Mouse (Mus musculus) spleen, embryonic (tissue): ENCODE measurements around the gene Rel.

Source experiments
- CTCF ChIA-PET: fragments of 350-600 bp; sonication (Branson Sonifier 250); formaldehyde crosslinking; loops from one replicate; lab custom pipeline; 2022; lab: Charles Lee

Rel gene

DNA sequence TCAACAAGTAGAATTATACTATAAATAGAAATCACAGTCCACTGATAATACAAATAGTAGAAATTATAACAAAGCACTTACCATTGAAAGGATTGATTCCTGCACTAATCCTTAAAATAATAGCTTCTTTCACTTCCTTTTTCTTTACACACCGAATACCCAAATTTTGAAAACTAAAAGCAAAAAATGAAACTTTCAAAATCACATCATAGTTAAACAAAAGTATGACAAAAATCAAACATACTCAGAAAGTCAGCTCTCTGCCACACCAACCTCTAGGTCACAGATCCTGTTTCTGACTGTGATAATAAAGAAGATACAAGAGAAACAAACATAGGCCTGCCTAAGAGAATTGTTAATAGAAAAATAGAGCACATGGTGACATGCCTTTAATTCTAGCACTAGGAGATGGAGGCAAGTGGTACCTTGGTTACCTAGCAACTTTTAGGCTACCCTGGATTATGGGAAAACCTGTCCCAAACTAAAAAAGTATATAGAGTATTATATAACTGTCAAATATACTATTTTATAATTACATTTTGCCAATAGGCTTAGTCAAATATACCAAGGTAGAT, 17.5 kb downstream of the Rel start:
- CTCF ChIA-PET = interaction anchor here (0.5 to 1.3 kb wide), 3 partner anchors 10 to 23 kb away, joined by 3 to 4 read pairs (median 3); no protein-coding TSS in a partner anchor

DNA sequence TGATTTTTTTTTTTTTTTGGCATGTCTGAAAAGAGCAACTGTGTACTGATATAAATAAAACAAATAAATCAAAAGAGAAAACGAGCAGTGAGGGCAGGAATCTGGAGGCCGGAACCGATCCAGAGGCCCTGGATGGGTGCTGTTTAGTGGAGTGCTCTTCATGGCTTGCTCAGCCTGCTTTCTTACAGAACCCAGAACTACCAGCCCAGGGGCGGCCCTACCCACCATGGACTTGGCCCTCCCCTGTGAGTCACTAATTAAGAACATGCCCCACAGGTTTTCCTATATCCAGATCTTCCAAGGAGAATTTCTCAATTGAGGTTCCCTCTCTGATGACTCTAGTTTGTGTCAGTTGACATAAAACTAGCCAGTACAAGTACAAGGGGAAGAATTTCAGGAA, 24.7 kb downstream of the Rel start:
- CTCF ChIA-PET = no interaction called here

DNA sequence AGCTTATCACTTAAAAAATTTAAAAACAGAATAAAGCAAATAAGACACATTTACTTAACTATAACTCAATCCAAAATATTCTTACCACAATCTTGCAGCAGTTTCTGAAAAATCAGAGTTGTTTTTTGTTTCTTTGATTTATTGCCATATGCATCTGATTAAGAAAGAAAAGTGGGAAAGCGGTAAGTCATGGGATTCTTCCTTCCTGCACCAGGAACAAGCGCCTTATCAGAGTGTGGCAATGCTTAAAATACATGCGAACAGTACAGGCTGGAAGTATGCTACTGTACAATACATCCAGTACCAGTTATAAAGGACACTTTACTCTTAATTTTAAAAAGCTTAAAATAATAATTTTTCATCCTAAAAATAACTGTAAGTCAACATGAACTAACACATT, 26.4 kb downstream of the Rel start:
- CTCF ChIA-PET = no interaction called here

DNA sequence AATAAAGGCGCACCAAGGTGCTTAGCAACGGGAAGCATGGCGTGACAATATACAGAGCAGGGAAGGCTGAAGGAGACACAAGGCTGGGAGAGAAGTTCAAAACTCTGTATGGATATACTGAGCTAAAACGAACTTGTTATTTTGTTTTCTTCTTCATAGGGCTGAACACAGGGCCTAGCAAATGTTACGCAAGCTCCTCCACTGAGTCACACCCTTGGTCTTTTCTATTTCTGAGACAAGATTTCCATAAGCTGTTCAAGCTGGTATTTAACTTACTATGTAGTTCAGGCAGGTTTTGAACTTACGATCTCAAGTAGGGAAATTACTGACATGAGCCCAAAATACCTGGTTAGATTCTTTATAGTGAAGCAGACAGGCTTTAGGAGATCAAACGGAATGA, 29.4 kb downstream of the Rel start:
- CTCF ChIA-PET = interaction anchor here (0.7 to 1.4 kb wide), 2 partner anchors 13 to 113 kb away, joined by 4 to 5 read pairs; no protein-coding TSS in a partner anchor

DNA sequence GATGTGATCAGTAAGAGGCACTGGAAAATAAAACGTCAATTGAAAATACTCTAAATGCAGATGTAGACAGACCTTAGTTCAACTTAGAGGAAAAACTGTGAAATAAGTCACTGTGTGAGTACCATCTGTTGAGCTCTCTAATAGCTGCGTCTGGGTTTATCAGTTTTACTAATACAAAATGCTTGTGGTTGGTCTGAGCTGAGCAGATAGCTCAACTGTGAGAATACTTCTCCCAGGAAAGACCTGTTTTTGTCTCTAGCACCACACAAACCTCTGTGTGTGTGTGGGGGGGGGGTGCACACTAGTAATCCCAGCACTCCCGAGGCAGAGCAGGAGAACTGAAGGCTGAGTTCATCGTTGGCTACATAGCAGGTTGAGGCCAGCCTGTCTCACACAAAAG, 29.9 kb downstream of the Rel start:
- CTCF ChIA-PET = interaction anchor here (0.6 to 1.4 kb wide), 3 partner anchors 13 to 219 kb away, joined by 3 to 5 read pairs (median 4); no protein-coding TSS in a partner anchor

DNA sequence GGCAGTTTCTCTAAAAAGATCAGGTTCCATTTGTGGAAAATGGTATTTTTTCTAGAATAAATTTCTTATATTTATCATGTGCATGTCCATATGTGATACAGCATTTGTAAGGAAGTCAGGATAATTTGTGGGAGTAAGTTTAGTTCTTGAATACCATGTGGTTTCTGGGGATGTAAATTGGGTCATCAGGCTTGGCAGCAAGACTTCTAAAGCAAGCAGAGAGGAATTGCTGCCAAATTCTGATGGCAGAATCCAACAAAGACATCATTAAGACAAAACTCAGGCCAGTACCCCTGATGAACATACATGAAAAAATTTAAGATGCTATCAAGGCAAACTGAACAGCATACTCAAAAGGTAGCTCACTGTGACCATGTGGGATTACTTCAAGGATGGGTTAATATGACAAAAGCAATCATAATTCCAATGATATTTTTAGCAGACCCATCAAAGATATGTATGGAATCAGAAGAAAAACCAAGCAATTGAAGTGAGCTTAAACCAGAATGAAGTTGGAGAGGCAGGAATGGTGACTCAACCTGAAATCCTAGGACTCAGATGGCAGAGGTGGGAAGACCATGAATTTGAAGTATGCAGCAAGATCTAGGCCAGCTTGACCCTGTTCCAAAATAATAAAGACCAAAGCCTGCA, 34.8 kb downstream of the Rel start:
- CTCF ChIA-PET = interaction anchor here (1.0 kb wide), 1 partner anchor 10 kb away, joined by 5 read pairs; no protein-coding TSS in a partner anchor

DNA sequence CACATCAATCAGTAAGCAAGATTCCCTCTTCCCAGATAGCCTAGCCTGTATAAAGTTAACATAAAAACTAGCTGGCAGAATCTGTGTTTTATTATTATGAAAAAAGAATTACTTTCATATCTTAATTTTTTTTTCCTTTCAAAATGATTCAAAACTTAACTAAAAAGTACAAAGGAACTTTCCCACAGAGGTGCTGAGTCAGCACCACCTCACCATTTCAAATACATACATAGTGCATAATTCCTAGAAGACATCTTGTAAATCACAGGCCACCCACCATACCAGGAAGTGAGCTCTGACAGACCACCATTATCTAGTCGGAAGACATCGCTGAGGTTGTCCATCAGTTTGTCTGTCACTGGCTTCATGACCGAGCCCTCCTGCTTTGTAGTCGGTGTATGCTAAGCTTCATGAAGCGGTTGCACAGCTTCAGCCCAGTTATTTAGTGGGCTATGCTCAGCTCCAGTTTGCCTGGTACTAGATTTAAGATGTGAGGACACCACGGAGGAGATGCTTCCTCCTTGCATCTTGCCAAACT, 36.0 kb downstream of the Rel start:
- CTCF ChIA-PET = interaction anchor here (0.6 kb wide), 1 partner anchor 8 kb away, joined by 4 read pairs; no protein-coding TSS in a partner anchor

DNA sequence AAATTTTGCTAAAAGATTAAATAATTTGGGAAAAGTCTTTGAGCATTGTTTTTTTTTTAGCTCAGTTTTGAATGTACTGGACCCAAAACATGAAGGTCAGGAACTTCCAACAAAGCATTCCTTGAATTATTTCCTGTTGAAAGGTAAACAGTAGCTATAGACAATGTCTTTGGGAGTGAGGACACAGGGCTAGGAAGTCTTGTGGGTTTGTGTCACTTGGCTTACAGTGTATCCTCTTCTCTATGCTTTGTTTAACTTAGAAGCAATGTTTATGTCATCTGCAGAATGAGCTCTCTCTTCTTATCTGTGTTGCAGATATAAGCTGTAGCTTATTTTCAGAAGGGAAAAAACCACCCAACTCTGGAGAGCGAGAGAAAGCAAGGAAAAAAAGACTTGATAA, 37.9 kb downstream of the Rel start:
- CTCF ChIA-PET = no interaction called here

DNA sequence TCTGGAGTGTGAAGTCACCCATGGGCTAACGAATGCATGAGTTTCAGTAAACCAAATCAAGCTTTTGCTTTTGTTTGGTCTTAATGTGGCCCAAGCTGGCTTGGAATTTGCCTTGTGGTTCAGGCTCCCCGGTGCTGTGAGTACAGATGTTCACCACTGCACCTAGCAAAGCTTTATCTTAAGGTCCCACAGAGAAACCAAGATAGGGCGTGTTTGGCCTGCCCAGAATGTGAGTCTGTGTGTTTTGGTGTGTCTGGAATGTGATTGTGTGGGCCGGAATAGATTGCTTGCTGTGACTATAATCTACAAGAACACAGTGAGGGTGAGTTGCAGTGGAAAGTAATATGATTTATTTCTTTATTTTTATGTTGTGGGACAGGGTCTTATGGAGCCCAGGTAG, 40.6 kb downstream of the Rel start:
- CTCF ChIA-PET = no interaction called here

DNA sequence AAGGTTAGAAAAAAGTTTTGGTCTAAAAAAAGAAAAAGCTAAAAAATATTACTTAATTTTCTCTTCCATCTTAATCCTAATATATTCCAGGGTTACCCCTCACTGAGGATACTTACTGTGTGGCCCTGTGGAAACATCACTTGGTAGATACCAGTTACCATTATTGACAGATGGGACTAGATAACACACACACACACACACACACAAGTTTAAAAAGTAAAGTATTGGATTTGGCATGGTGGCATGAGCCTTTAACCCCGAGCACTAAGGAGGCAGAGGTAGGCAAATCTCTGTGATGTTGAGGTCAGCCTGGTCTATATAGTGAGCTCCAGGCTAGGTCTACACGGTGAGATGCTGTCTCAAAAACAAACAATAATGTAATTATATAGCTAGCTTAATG, 42.6 kb downstream of the Rel start:
- CTCF ChIA-PET = interaction anchor here (0.6 kb wide), 1 partner anchor 50 kb away, joined by 3 read pairs; no protein-coding TSS in a partner anchor

DNA sequence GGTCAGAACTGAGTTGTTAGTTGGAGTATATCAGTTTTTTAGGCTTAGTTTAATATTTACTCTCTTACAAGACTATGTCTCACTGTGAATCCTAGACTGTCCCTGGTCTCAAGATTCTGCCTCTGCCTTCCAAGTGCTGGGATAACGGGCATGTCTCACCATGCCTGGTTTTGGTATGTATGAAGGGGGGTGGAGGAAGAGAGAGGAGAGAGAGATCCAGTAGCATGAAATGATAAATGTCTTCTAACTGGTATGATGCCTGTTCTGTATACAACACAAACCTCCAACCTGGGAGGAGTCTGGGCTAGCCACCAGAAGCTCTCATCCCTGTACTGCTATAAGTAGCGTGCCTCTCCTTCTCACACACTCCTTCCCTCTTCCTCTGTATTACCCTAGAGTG, 44.3 kb downstream of the Rel start:
- CTCF ChIA-PET = no interaction called here

DNA sequence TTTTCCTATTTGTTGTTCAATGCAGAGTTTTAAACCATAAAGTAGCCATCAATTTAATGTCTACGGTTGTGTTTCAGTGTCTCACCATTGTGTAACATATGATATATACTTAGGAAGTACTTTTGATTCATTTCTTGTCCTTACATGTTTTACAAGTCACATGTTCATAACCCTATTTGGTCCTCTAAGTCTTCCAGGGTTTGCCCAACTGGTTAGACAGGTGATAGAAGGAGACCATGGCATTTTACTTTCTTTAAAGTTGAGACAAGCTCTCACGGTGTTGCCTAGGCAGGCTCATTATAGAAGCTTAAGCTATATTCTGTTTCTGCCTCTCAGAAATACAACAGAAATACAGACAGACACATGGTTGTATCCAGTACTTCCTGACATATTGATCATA, 44.9 kb downstream of the Rel start:
- CTCF ChIA-PET = interaction anchor here (1.1 kb wide), 1 partner anchor 11 kb away, joined by 5 read pairs; no protein-coding TSS in a partner anchor

DNA sequence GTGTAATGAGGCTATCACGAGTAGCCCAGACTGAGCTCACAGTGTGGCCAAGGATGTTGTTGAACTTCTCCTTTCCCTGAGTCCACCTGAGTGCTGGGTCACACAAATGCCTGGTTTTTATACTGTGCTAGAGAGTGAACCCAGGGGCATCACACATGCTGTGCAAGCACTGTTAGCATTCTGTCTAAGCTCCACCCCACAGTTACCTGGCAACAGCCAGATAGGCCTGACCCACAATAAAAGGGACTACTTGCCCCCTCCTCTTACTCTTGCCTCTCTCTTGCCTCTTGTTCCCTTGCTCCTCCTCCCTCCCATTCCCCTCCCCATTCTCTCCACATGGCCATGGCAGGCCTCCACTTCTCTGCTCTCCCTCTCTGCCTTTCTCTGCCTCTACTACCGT, 48.4 kb downstream of the Rel start:
- CTCF ChIA-PET = no interaction called here

DNA sequence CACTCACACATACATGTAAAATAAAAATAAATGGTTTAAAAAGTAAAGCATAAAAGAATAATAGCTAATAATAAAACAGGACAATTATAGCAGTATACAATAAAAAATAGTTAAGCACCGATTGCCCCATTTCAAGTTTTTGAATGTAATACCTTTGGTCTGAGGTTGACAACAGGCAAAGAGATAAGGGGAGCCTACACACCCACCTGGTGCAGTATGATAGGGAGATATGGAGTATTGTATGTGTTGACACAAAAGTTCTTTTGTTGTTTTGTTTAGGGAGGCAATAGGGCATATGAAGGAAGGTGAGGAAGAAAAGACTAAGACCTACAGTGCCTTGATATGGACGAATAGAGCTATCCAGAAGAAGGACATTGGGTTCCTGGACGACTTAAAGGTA, 50.9 kb downstream of the Rel start:
- CTCF ChIA-PET = no interaction called here

DNA sequence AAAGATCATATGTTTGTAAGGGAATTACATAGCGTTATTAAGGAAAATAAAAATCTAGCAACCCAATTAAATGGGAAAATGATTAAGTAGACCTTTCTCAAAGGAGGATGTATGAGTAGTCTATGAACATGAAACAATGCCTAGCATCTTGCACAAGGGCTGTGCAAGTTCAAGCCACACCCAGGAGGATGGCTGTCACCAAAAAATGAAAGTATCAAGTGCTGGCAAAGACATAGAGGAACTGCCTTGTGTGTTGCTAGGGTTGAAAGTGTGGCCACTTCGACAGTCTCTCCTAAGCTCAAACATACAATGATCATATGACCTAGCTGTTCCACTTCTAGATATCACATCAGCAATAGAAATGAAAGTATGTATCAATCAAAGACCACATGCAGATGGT, 51.9 kb downstream of the Rel start:
- CTCF ChIA-PET = no interaction called here

DNA sequence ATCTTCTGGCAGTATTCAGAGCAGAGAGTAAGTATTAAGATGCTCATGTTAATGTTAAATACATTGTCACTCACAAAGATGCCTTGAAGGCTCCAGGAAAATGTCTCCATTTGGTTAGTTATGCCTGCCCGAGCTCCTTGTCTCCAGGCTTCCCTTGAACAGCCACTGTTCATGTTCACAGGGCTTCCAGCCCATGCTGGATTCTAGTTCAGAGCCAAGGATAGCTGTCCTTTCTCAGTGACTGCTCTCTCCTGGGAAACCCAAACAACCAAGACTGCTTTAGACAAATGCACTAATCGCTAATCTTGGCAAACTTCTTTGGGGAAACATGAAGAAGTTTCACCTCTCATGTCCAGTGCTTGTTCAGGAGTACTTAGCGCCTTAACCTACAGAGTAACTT, 58.5 kb downstream of the Rel start:
- CTCF ChIA-PET = no interaction called here

DNA sequence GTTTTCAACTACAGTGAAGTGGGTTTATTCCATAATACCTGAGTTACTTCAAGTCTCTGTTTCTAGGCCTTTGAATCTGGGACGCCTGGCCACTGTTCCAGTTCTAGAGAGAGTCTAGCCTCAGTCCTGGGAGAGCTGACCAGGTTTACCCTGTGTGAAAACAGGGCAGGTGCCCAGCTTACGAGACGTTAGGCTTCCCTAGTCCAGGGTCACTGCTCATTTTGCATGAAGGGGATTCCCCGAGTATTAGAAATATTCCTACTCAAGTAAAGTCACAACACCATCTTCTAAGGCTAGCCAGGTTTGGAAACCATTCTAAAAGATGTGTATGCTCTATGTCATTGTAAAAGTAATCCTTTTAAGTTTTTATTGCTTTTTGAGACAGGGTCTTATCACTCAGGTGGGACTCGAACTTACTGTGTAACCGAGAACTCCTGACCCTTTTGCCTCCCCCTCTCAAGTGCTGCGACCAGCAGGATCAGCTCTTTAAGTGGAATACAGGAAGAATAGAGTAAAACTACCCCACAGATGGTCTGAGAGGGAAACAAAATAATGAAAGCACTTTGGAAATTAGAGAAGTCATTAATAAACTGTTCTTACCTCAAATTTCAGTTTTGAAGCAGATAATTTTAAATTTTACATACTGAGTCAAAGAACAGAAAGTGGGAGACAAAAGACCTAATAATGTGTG, 66.0 kb downstream of the Rel start:
- CTCF ChIA-PET = no interaction called here

DNA sequence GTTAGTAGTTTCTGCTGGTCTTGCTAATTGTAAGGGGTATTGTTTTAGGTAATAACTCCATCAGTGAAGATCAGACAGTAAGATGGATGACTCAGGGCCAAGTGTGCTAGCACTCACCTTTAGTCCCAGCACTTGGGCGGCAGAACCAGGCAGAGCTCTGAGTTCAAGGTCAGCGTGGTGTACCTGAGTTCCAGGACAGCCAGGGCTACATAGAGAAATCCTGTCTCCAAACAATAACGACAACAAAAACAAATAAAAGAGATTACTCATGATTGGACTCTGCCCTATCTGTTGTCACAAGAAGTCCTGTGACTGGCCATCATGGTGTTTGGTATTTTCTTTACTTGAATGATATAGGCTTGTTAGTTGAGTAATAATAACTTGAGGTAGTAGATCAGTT, 68.9 kb downstream of the Rel start:
- CTCF ChIA-PET = no interaction called here

DNA sequence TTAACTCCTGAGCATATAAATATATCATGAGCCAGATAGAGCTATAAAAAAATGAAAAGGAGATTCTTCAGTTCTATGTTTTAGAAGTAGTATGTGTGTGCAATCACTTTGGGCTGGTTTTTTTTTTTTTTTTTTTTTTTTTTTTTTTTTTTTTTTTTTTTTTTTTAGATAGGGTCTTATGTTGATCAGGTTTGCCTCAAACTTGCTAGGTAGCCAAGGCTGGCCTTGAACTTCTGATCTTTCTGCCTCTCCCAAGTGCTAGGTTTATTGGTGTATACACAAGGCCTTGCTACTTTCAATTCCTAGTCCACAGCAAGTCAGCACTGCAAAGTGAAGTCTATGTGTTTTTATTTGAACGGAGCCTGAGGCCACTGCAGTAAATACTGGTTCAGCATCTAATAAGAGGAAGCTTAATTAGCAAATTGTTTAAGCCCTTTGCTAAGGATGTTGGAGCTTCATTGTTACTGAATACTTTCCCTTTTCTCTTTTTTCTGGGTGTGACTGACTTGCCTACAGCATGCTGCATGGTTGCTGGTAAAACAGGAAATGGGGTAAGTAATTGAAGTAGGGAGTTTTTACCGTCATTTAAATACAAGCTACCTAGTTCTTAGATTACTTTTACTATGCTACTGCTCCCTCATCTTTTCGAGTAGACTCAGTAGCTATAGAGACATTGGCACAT, 71.2 kb downstream of the Rel start:
- CTCF ChIA-PET = interaction anchor here (0.9 kb wide), 1 partner anchor 33 kb away, joined by 8 read pairs; no protein-coding TSS in a partner anchor

DNA sequence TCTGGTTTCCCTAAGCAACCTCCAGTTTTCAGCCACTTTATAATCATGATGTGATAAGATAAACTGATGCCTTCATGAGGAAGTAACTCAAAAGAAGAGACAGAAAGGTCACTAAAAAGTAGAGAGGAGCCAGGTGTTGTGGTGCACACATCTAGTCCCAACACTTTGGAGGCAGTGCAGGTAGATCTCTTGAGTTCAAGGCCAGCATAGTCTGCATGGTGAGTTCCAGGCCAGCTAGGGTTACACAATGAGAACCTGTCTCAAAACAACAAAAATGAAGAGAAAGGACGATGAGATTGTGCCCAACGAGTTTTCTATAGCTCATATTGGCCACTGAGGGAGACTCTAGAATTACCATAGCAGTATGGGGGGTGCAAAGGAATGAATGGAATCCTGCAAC, 72.2 kb downstream of the Rel start:
- CTCF ChIA-PET = interaction anchor here (0.6 kb wide), 1 partner anchor 126 kb away, joined by 4 read pairs; no protein-coding TSS in a partner anchor

DNA sequence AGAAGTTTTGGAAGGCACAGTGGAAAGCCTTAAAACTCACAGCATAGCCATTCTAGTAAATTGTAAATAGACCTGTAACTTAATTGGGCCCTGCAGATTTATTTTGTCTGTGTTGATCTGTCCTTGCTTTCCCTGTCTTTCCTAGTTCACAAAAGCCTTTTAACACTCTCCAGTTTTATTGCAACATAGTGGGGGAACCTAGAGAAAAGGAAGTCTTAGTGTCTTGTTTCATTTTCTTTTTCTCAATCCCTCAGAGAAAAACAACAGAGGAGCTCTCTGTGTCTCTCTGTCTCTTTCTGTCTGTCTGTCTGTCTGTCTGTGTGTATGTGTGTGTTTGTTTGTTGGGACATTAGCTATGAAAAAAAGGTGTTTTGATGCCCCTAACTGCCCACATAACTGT, 74.9 kb downstream of the Rel start:
- CTCF ChIA-PET = no interaction called here

DNA sequence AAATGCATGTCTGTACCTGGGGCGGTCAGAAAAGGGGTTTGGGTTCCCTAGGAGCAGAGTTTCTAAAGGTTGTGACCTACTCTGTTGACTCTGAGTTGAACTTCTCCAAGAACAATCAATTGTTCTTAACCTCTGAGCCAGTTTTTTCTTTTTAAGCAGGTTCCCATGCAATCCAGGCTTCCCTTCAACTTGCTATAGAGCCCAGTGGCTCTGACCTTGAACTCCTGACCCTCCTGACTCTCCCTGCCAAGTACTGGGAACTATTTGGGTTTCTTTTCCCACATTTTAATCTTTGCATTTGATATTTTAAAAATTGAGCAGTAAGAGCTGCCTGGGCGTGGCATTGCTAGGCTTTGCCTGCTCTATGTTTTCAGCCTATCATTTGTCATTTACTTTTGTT, 77.5 kb downstream of the Rel start:
- CTCF ChIA-PET = no interaction called here
